Mouse (Mus musculus) kidney, adult 9 months (tissue): Measurements from ENCODE around the gene Taar8a.
A peak's percentile ranks its signal among the peaks of the same experiment; 100 is the strongest.
"Not testable (repeated sequence)": the region's sequence is repeated elsewhere in the genome, so short reads cannot be mapped to it uniquely, and the experiment has no call there.

Experiments used
- DNase-seq: peaks from one replicate; pipeline ENCODE4 v3.0.0; 2022

Taar8a gene

GRCm38 (mm10) chr10:24076200-24076599 is at the start of gene Taar8a:
TSS of gene Taar8a (plus strand) at chr10:24076500.
- DNase-seq: not testable (repeated sequence)

GRCm38 (mm10) chr10:24026922-24027321 is 49.4 kb upstream of the Taar8a start, which contains the start of gene Taar7d:
TSS of gene Taar7d (plus strand) at chr10:24027222.
- no peak for DNase-seq

GRCm38 (mm10) chr10:24031347-24031746 is 45.0 kb upstream of the Taar8a start:
- DNase-seq: no peak

GRCm38 (mm10) chr10:24037314-24037713 is 39.0 kb upstream of the Taar8a start, which contains the start of gene Taar7e:
TSS of gene Taar7e (plus strand) at chr10:24037614.
- DNase-seq: no peak

- no peak for DNase-seq
Measured at GRCm38 (mm10) chr10:24040120-24040869, 36.0 kb upstream of the Taar8a start.

GRCm38 (mm10) chr10:24049210-24049609 is 27.1 kb upstream of the Taar8a start, which contains the start of gene Taar7f:
TSS of gene Taar7f (plus strand) at chr10:24049510.
- no peak for DNase-seq

GRCm38 (mm10) chr10:24052039-24052438 is 24.3 kb upstream of the Taar8a start:
- DNase-seq: no peak

GRCm38 (mm10) chr10:24058986-24059385 is 17.3 kb upstream of the Taar8a start:
- DNase-seq: no peak

GRCm38 (mm10) chr10:24074751-24075150 is 1.5 kb upstream of the Taar8a start:
- DNase-seq: peak; percentile 6

GRCm38 (mm10) chr10:24080166-24080565 is 3.9 kb downstream of the Taar8a start:
- DNase-seq: peak; percentile 46

- DNase-seq: no peak
Measured at GRCm38 (mm10) chr10:24085936-24086335, 9.6 kb downstream of the Taar8a start.

- no peak for DNase-seq
Measured at GRCm38 (mm10) chr10:24086555-24086954, 10.3 kb downstream of the Taar8a start.

GRCm38 (mm10) chr10:24087168-24087567 is 10.9 kb downstream of the Taar8a start:
- no peak for DNase-seq

GRCm38 (mm10) chr10:24092194-24092593 is 15.9 kb downstream of the Taar8a start, which contains the start of gene Taar8b:
TSS of gene Taar8b (minus strand) at chr10:24092294.
- DNase-seq: no peak

- DNase-seq: not testable (repeated sequence)
Measured at GRCm38 (mm10) chr10:24097010-24097409, 20.7 kb downstream of the Taar8a start.

- not testable (repeated sequence) for DNase-seq
Measured at GRCm38 (mm10) chr10:24101812-24102211, 25.5 kb downstream of the Taar8a start, which contains the start of gene Taar8c. TSS of gene Taar8c (minus strand) at chr10:24101912.

GRCm38 (mm10) chr10:24103299-24103698 is 27.0 kb downstream of the Taar8a start:
- not testable (repeated sequence) for DNase-seq

- no peak for DNase-seq
Measured at GRCm38 (mm10) chr10:24107747-24108146, 31.4 kb downstream of the Taar8a start.

- peak; percentile 60 for DNase-seq
Measured at GRCm38 (mm10) chr10:24108236-24108635, 31.9 kb downstream of the Taar8a start.

GRCm38 (mm10) chr10:24109434-24109833 is 33.1 kb downstream of the Taar8a start, which contains the start of gene Taar9:
TSS of gene Taar9 (minus strand) at chr10:24109534.
- not testable (repeated sequence) for DNase-seq

- DNase-seq: peak; percentile 69
Measured at GRCm38 (mm10) chr10:24111116-24111778, 34.9 kb downstream of the Taar8a start.
